Mouse (Mus musculus) kidney, adult 2 months (tissue): ENCODE data around the gene St3gal3.

ENCODE experiments used
- CTCF ChIP-seq: fragments of 200-500 bp; conservative IDR thresholded peaks from 2 replicates; pipeline ENCODE4 v1.5.1; 2011; ENCODE audit warnings: low read depth, mild to moderate bottlenecking, control low read depth, low read length, moderate library complexity, mixed read lengths; ENCODE audit not compliant: insufficient read depth, insufficient read length
- POLR2A ChIP-seq: fragments of 200-500 bp; IDR thresholded peaks from one replicate; pipeline ENCODE4 v1.6.1; 2011; ENCODE audit warnings: low read depth, low read length, control low read depth

GRCm38 (mm10) chr4:118059816-118060475 is 74.8 kb downstream of the St3gal3 start:
- no peak for TF ChIP-seq POLR2A
- no peak for TF ChIP-seq CTCF
